Mouse (Mus musculus): ENCODE results near the gene Gm49345.

GRCm38 (mm10) chr13:67572591-67573189 is 64.9 kb downstream of the Gm49345 start:
- no peak for TF ChIP-seq CTCF (IDR thresholded peaks at IDR 0.05; ENCODE audit: low read depth)
- no peak for TF ChIP-seq EP300 (IDR thresholded peaks at IDR 0.05; ENCODE audit: low read depth)

All from liver, postnatal 0 days (tissue).